Mouse (Mus musculus) telencephalon, adult 2 months (tissue): ENCODE measurements at regions not wholly inside any gene's neighbourhood (a gene's known extent, or its start where the extent isn't known, plus 50 kb on each side); places are given as distances from the start of the nearest gene placed in this dataset.

Experiments
- DNase-seq: peaks from one replicate; pipeline ENCODE4 v3.0.0-alpha.2; 2011; ENCODE audit warnings: low read depth, low spot score

DNA sequence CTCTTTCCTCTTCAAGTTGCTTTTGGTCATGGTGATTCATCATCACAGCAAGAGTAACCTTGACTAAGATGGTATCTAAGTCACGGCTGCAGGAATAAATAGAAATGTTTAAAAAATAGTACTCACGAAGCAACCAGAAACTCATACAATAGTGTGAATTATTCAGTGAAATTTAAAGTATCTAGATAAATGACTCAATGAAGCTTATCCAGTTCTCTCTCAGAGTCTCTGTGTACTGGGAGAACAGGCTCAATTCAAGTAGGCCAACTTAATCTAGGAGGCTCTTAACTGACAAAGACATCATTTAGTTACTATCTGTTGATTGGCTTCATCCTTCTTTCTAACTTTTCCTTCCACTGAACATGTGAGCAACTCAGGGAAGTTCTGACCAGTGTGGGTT is 175.5 kb upstream of the Pcdh15 start:
- DNase-seq = no peak

DNA sequence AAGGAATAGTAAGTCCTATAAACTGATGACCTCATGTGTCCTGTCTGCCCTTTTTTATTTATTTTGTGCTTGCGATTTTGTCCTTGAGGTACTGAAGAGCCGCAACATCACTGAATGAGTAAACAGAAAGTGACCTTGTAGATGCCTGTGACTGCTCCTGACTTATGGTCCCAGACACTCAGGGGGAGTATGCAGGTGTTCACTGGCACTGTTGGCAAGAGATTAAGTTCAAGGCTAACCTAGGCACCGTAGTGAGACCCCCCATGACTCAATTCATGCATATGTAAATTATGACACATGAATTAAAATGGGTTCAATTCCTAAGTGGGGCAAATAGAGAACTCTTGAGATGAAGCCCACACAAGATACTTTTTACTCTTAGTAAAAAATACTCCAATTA is 142.2 kb upstream of the Pcdh15 start:
- no peak for DNase-seq

DNA sequence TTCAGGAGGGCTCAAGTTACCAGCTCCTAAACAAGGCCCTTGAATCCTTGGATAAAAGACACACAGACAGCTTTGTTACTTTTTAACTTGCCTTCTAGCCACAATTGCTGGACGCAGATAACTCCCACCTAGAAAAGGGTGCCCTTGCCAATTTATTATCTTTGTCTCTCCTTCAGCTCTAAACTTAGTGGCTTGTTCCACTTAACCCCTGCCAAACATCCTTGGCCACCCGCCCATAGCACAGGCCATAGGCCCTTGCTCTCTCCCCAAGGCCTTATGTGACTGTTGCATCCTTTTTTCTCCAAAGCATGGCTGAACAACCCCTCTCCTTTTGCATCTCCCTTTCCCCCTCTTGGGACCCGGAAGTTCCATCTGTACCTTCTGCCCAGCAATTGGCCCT is 139.1 kb upstream of the Pcdh15 start:
- no peak for DNase-seq

DNA sequence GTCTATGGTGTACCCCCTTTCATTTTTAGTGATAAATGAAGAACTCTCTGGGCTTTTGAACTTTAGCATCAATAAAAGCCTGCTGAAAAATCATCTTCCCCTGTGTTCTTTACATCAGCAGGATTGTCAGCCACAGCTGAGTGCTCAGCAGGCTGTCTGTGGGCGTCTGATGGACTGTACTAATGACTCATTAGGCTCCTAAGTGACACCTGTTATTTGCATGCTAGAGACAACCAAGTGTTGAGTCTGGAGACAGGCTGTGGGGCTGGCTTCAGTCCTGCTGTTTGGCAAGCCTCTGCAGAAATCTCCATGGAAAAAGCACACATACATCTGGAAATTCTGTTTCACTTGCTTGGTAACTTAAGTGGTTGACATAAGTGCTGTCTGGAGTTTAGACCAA is 117.8 kb upstream of the Pcdh15 start:
- DNase-seq = no peak

DNA sequence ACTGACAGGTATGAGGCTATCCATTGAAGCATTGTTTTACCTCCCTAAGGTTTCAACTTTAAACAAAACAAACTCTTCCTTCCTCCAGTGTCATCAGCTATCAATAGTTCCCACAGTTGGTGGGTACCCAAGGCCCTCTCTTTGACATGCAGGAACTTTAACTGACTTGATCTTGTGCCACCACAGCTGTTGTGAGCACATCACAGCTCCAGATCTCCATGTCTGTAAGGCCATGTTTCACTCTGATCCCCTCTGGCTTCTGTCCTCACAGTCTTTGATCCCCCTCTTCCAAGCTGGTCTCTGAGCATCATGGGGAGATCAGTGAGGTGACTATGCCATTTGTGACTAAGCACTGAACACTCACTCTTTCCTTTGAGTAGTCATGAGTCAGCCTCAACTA is 110.8 kb upstream of the Pcdh15 start:
- DNase-seq = no peak

DNA sequence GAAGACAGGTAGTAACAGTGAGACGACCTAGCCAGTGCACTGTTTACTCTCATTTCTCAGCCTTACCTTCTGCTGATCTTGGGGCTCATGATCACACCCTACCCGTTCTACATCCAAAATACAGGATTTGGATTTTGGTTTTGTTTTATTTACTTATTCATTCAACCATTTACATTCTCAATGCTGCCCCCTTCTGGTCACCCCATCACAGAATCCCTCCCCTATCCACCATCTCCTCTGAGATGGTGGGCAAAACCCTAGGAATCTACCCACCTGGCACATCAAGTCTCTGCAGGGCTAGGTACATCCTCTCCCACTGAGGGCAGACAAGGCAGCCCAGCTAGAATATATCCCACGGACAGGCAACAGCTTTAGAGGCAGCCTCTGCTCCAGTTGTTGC is 88.2 kb upstream of the Pcdh15 start:
- DNase-seq = no peak

DNA sequence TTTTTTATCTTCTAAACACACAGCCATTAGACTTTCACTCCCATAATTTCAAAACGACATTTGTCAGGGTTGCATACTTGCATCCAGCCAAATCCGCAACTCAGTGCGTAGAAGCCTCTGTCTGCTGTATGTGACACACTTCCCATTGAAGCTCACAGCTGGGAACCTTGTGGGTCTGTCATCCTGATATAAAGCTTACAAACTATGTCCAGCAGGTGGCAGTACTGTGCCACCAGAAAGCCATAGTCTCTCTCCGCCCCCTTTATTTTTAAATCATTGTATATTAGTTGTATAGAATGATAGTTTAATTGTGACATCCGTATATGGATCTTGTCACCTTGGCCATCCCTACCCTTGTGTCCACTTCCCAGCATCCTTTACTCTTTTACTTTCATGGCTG is 87.3 kb upstream of the Pcdh15 start:
- peak; percentile 11 for DNase-seq

DNA sequence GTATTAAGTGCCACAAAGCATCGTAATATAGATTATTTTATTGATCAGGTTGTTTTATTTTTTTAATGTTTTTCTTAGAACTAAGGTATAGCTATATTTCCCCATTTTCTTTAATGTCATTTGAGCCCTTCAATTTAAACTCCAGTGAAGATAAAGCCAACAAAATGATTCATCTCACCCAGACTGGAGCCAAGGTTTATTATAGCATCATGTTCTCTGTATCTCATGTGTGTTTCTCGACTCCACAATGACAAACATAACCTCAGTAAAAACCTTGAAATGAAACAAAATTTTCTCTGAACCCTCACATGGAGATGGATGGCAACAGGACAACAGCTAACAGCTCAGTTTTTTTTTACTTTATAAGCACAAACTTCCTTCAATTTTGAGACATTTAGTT is 61.7 kb upstream of the Pcdh15 start:
- peak; percentile 39 for DNase-seq

DNA sequence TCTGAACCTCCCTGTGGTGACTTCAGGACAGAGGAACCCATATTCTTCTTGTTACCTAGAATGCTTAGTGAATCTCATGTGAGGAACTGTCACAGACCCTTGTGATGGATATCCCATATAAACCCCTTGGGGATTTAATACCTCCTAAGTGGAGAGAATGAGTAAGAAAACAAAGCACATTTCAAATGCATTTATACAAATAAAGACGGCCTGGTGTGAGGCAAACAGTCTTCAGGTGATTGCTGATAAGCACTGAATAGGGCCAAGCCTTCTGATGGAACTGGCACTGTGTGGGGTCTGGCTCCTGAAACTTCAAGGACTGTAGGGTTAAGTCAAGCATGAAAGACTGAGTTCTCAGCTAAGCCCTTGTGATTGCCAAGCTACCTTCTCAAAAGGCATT is 59.6 kb upstream of the Pcdh15 start:
- DNase-seq = no peak
